Mouse (Mus musculus): Measurements from ENCODE around the gene Fbln2. TPM values are rescaled to one million over a fixed set of nuclear protein-coding genes. Genes with fewer than 3 reads are reported as not detected.

Gene Fbln2
- polyA plus RNA-seq, 1 experiment = 0.07 TPM

- Histone ChIP-seq H3K36me3 (ENCODE audit: control insufficient read depth) (no peaks in the 10 kb centered on the region), H3K4me1 (ENCODE audit: control insufficient read depth) (no peaks in the 10 kb centered on the region), H3K27me3 (ENCODE audit: control insufficient read depth) (no peaks in the 10 kb centered on the region), H3K4me3 (replicated peaks) (no peak overlapping the region), H3K9me3 (ENCODE audit: control insufficient read depth, low read length) (no peaks in the 10 kb centered on the region)
- no peak for TF ChIP-seq TAL1 (IDR thresholded peaks at IDR 0.05; ENCODE audit: low read length)
- no peak for TF ChIP-seq GATA1 (IDR thresholded peaks at IDR 0.05; ENCODE audit: low read length)
Measured at GRCm38 (mm10) chr6:91231523-91231922, 19.3 kb downstream of the Fbln2 start.

GRCm38 (mm10) chr6:91233011-91233410 lies 20.8 kb downstream of the Fbln2 start:
- Histone ChIP-seq H3K36me3 (ENCODE audit: control insufficient read depth) (no peaks in the 10 kb centered on the region), H3K4me3 (replicated peaks) (no peak overlapping the region), H3K27me3 (ENCODE audit: control insufficient read depth) (no peaks in the 10 kb centered on the region), H3K9me3 (ENCODE audit: control insufficient read depth, low read length) (no peaks in the 10 kb centered on the region), H3K4me1 (ENCODE audit: control insufficient read depth) (no peaks in the 10 kb centered on the region)
- TF ChIP-seq TAL1 (IDR thresholded peaks at IDR 0.05; ENCODE audit: low read length) (no peak), GATA1 (IDR thresholded peaks at IDR 0.05; ENCODE audit: low read length) (no peak)

- TF ChIP-seq TAL1 (IDR thresholded peaks at IDR 0.05; ENCODE audit: low read length) (no peak), GATA1 (IDR thresholded peaks at IDR 0.05; ENCODE audit: low read length) (no peak)
- H3K27me3 ChIP-seq (ENCODE audit: control insufficient read depth) = no peaks in the 10 kb centered on the region
- H3K9me3 ChIP-seq (ENCODE audit: control insufficient read depth, low read length) = no peaks in the 10 kb centered on the region
- no peak overlapping the region for H3K4me3 ChIP-seq (replicated peaks)
- no peaks in the 10 kb centered on the region for H3K36me3 ChIP-seq (ENCODE audit: control insufficient read depth)
- no peaks in the 10 kb centered on the region for H3K4me1 ChIP-seq (ENCODE audit: control insufficient read depth)
Measured at GRCm38 (mm10) chr6:91233424-91234015, 21.3 kb downstream of the Fbln2 start.

- Histone ChIP-seq H3K9me3 (ENCODE audit: control insufficient read depth, low read length) (no peaks in the 10 kb centered on the region), H3K27me3 (ENCODE audit: control insufficient read depth) (no peaks in the 10 kb centered on the region), H3K36me3 (ENCODE audit: control insufficient read depth) (no peaks in the 10 kb centered on the region), H3K4me3 (replicated peaks) (no peak overlapping the region), H3K4me1 (ENCODE audit: control insufficient read depth) (no peaks in the 10 kb centered on the region)
- TF ChIP-seq TAL1 (IDR thresholded peaks at IDR 0.05; ENCODE audit: low read length) (no peak), GATA1 (IDR thresholded peaks at IDR 0.05; ENCODE audit: low read length) (no peak)
Measured at GRCm38 (mm10) chr6:91236006-91236405, 23.8 kb downstream of the Fbln2 start.

- TF ChIP-seq GATA1 (IDR thresholded peaks at IDR 0.05; ENCODE audit: low read length) (no peak), TAL1 (IDR thresholded peaks at IDR 0.05; ENCODE audit: low read length) (no peak)
- no peaks in the 10 kb centered on the region for H3K9me3 ChIP-seq (ENCODE audit: control insufficient read depth, low read length)
- no peak overlapping the region for H3K4me3 ChIP-seq (replicated peaks)
- H3K36me3 ChIP-seq (ENCODE audit: control insufficient read depth) = no peaks in the 10 kb centered on the region
- no peaks in the 10 kb centered on the region for H3K27me3 ChIP-seq (ENCODE audit: control insufficient read depth)
- no peaks in the 10 kb centered on the region for H3K4me1 ChIP-seq (ENCODE audit: control insufficient read depth)
Measured at GRCm38 (mm10) chr6:91236429-91236828, 24.2 kb downstream of the Fbln2 start.

- H3K4me1 ChIP-seq (ENCODE audit: control insufficient read depth) = no peaks in the 10 kb centered on the region
- H3K27me3 ChIP-seq (ENCODE audit: control insufficient read depth) = no peaks in the 10 kb centered on the region
- no peak for TF ChIP-seq GATA1 (IDR thresholded peaks at IDR 0.05; ENCODE audit: low read length)
- no peak for TF ChIP-seq TAL1 (IDR thresholded peaks at IDR 0.05; ENCODE audit: low read length)
- no peaks in the 10 kb centered on the region for H3K36me3 ChIP-seq (ENCODE audit: control insufficient read depth)
- no peak overlapping the region for H3K4me3 ChIP-seq (replicated peaks)
- H3K9me3 ChIP-seq (ENCODE audit: control insufficient read depth, low read length) = no peaks in the 10 kb centered on the region
Measured at GRCm38 (mm10) chr6:91237273-91237672, 25.0 kb downstream of the Fbln2 start.

GRCm38 (mm10) chr6:91240537-91240936 lies 28.3 kb downstream of the Fbln2 start:
- no peaks in the 10 kb centered on the region for H3K4me1 ChIP-seq (ENCODE audit: control insufficient read depth)
- no peak overlapping the region for H3K4me3 ChIP-seq (replicated peaks)
- TF ChIP-seq TAL1 (IDR thresholded peaks at IDR 0.05; ENCODE audit: low read length) (no peak), GATA1 (IDR thresholded peaks at IDR 0.05; ENCODE audit: low read length) (no peak)
- no peaks in the 10 kb centered on the region for H3K36me3 ChIP-seq (ENCODE audit: control insufficient read depth)
- H3K27me3 ChIP-seq (ENCODE audit: control insufficient read depth) = no peaks in the 10 kb centered on the region; the same call in 1 of the 2 replicates
- H3K9me3 ChIP-seq (ENCODE audit: control insufficient read depth, low read length) = no peaks in the 10 kb centered on the region

GRCm38 (mm10) chr6:91240964-91241363 lies 28.7 kb downstream of the Fbln2 start:
- no peaks in the 10 kb centered on the region for H3K36me3 ChIP-seq (ENCODE audit: control insufficient read depth)
- no peaks in the 10 kb centered on the region; the same call in 1 of the 2 replicates for H3K27me3 ChIP-seq (ENCODE audit: control insufficient read depth)
- no peak overlapping the region for H3K4me3 ChIP-seq (replicated peaks)
- no peaks in the 10 kb centered on the region for H3K4me1 ChIP-seq (ENCODE audit: control insufficient read depth)
- no peak for TF ChIP-seq GATA1 (IDR thresholded peaks at IDR 0.05; ENCODE audit: low read length)
- no peak for TF ChIP-seq TAL1 (IDR thresholded peaks at IDR 0.05; ENCODE audit: low read length)
- no peaks in the 10 kb centered on the region for H3K9me3 ChIP-seq (ENCODE audit: control insufficient read depth, low read length)

- Histone ChIP-seq H3K36me3 (ENCODE audit: control insufficient read depth) (no peaks in the 10 kb centered on the region), H3K4me3 (replicated peaks) (no peak overlapping the region), H3K27me3 (ENCODE audit: control insufficient read depth) (no peaks in the 10 kb centered on the region; the same call in 1 of the 2 replicates), H3K4me1 (ENCODE audit: control insufficient read depth) (no peaks in the 10 kb centered on the region), H3K9me3 (ENCODE audit: control insufficient read depth, low read length) (no peaks in the 10 kb centered on the region)
- TF ChIP-seq TAL1 (IDR thresholded peaks at IDR 0.05; ENCODE audit: low read length) (no peak), GATA1 (IDR thresholded peaks at IDR 0.05; ENCODE audit: low read length) (no peak)
Measured at GRCm38 (mm10) chr6:91243395-91243794, 31.1 kb downstream of the Fbln2 start.

- Histone ChIP-seq H3K27me3 (ENCODE audit: control insufficient read depth) (no peaks in the 10 kb centered on the region; the same call in 1 of the 2 replicates), H3K9me3 (ENCODE audit: control insufficient read depth, low read length) (no peaks in the 10 kb centered on the region), H3K36me3 (ENCODE audit: control insufficient read depth) (no peaks in the 10 kb centered on the region), H3K4me3 (replicated peaks) (no peak overlapping the region), H3K4me1 (ENCODE audit: control insufficient read depth) (no peaks in the 10 kb centered on the region)
- TF ChIP-seq GATA1 (IDR thresholded peaks at IDR 0.05; ENCODE audit: low read length) = no peak
- TF ChIP-seq TAL1 (IDR thresholded peaks at IDR 0.05; ENCODE audit: low read length) = no peak
Measured at GRCm38 (mm10) chr6:91244331-91244730, 32.1 kb downstream of the Fbln2 start.

Measured in erythroblast, embryonic 14.5 days (primary cell).